Mouse (Mus musculus) limb, embryonic 13.5 days (tissue): Measurements from ENCODE around the gene Tmprss9. TPM values are rescaled to one million over a fixed set of nuclear protein-coding genes. Genes with fewer than 3 reads are reported as not detected.
A peak's percentile ranks its signal among the peaks of the same experiment; 100 is the strongest.

ENCODE experiments used
- ATAC-seq: fragments of 200-750 bp; cut with Nextera tagmentation; 2 replicates; pipeline ENCODE4 v1.8.0; 2017; ENCODE audit warnings: low read depth, moderate number of reproducible peaks, moderate TSS enrichment; ENCODE audit not compliant: low FRiP score
- H3K27ac ChIP-seq: fragments of 300-500 bp; sonication (generic); 2 replicates; pipeline ENCODE4 v1.5.1; 2015; ENCODE audit warnings: inconsistent platforms, mild to moderate bottlenecking, moderate library complexity
- H3K27me3 ChIP-seq: fragments of 300-500 bp; sonication (generic); 2 replicates; pipeline ENCODE4 v1.6.1; 2015; ENCODE audit warnings: mild to moderate bottlenecking, inconsistent platforms
- H3K36me3 ChIP-seq: fragments of 300-500 bp; sonication (generic); 2 replicates; pipeline ENCODE4 v1.6.1; 2015; ENCODE audit warnings: inconsistent platforms, mild to moderate bottlenecking, moderate library complexity
- H3K4me1 ChIP-seq: fragments of 300-500 bp; sonication (generic); 2 replicates; pipeline ENCODE4 v1.6.1; 2015; ENCODE audit warnings: inconsistent platforms
- H3K4me2 ChIP-seq: fragments of 300-500 bp; sonication (generic); replicated peaks from 2 replicates; pipeline ENCODE4 v1.6.1; 2015; ENCODE audit warnings: inconsistent platforms, mild to moderate bottlenecking, moderate library complexity
- H3K4me3 ChIP-seq: fragments of 300-500 bp; sonication (generic); 2 replicates; pipeline ENCODE4 v1.5.1; 2015; ENCODE audit warnings: moderate library complexity, mild to moderate bottlenecking, inconsistent platforms
- H3K9ac ChIP-seq: fragments of 300-500 bp; sonication (generic); 2 replicates; pipeline ENCODE4 v1.6.1; 2015; ENCODE audit warnings: mild to moderate bottlenecking, inconsistent platforms
- H3K9me3 ChIP-seq: fragments of 300-500 bp; sonication (generic); 2 replicates; pipeline ENCODE4 v1.6.1; 2016; ENCODE audit warnings: inconsistent platforms
- WGBS: fragments of 180-500 bp; shearing (Covaris S2); methylation state at CpG from one replicate; pipeline ENCODE4 v1.1.7; 2015; 5-methylcytosine and 5-hydroxymethylcytosine counted together
- polyA plus RNA-seq: library from polyadenylated mRNA; unstranded; fragments of >200 nt; fragmentation: Nextera tagmentation; extraction: Ambion mirVana; gene quantifications from 2 replicates; pipeline ENCODE4 v1.2.1, GENCODE M21; 2015

Tmprss9 gene
- polyA plus RNA-seq, 1 experiment from 2014 or later: 0.08 TPM

- Histone ChIP-seq H3K9me3 (no peaks in the 10 kb centered on the region), H3K4me1 (peaks cover 37% of the 10 kb centered on the region), H3K36me3 (peaks cover 18% of the 10 kb centered on the region), H3K27ac (no peak overlapping the region), H3K4me3 (peak overlapping the region; percentile 0; the same call in 1 of the 2 replicates), H3K4me2 (0 out of 2 replicates have a peak overlapping the region, but pooled peaks have one; percentile 4), H3K27me3 (peaks cover 24% of the 10 kb centered on the region), H3K9ac (no peak overlapping the region)
- WGBS: 71% methylated on average over 1 of the region's 1 CpGs
- no peak for ATAC-seq
Measured at GRCm38 (mm10) chr10:80829359-80830278, 42.0 kb upstream of the Tmprss9 start.

- no peaks in the 10 kb centered on the region for H3K9me3 ChIP-seq
- no peak for ATAC-seq
- H3K36me3 ChIP-seq: peaks cover 18% of the 10 kb centered on the region
- no peak overlapping the region for H3K27ac ChIP-seq
- H3K27me3 ChIP-seq: peaks cover 39% of the 10 kb centered on the region
- peak overlapping the region; percentile 11; the same call in 1 of the 2 replicates for H3K4me2 ChIP-seq
- H3K4me1 ChIP-seq: peaks cover 37% of the 10 kb centered on the region
- H3K4me3 ChIP-seq: no peak overlapping the region
- 5% methylated on average over 9 of the region's 9 CpGs for WGBS
- H3K9ac ChIP-seq: no peak overlapping the region
Measured at GRCm38 (mm10) chr10:80831136-80831535, 40.5 kb upstream of the Tmprss9 start.

GRCm38 (mm10) chr10:80832818-80833217, 38.8 kb upstream of the Tmprss9 start:
- Histone ChIP-seq H3K9ac (no peak overlapping the region), H3K4me1 (peaks cover 32% of the 10 kb centered on the region), H3K9me3 (no peaks in the 10 kb centered on the region), H3K27ac (no peak overlapping the region), H3K4me3 (no peak overlapping the region), H3K4me2 (no peak overlapping the region), H3K36me3 (peaks cover 18% of the 10 kb centered on the region), H3K27me3 (peaks cover 55% of the 10 kb centered on the region)
- no peak for ATAC-seq
- 74% methylated on average over 7 of the region's 7 CpGs for WGBS

- Histone ChIP-seq H3K27me3 (peaks cover 76% of the 10 kb centered on the region), H3K27ac (no peak overlapping the region), H3K9ac (no peak overlapping the region), H3K4me2 (0 out of 2 replicates have a peak overlapping the region, but pooled peaks have one; percentile 14), H3K9me3 (no peaks in the 10 kb centered on the region), H3K4me3 (peak overlapping the region; percentile 15; the same call in 1 of the 2 replicates), H3K4me1 (peaks cover 7% of the 10 kb centered on the region), H3K36me3 (peaks cover 2% of the 10 kb centered on the region)
- no peak for ATAC-seq
- 57% methylated on average over 30 of the region's 30 CpGs for WGBS
Measured at GRCm38 (mm10) chr10:80835617-80836016, 36.0 kb upstream of the Tmprss9 start.

GRCm38 (mm10) chr10:80836949-80837379, 34.7 kb upstream of the Tmprss9 start:
- H3K27me3 ChIP-seq: peaks cover 89% of the 10 kb centered on the region
- H3K4me3 ChIP-seq: no peak overlapping the region
- no peaks in the 10 kb centered on the region for H3K4me1 ChIP-seq
- no peak for ATAC-seq
- no peak overlapping the region for H3K9ac ChIP-seq
- no peak overlapping the region for H3K27ac ChIP-seq
- H3K36me3 ChIP-seq: no peaks in the 10 kb centered on the region
- 35% methylated on average over 7 of the region's 7 CpGs for WGBS
- no peak overlapping the region for H3K4me2 ChIP-seq
- no peaks in the 10 kb centered on the region for H3K9me3 ChIP-seq

GRCm38 (mm10) chr10:80837827-80838226, 33.8 kb upstream of the Tmprss9 start:
- H3K4me1 ChIP-seq: no peaks in the 10 kb centered on the region
- H3K27me3 ChIP-seq: peaks cover 92% of the 10 kb centered on the region
- no peak for ATAC-seq
- no peaks in the 10 kb centered on the region for H3K36me3 ChIP-seq
- peak overlapping the region; percentile 13; the same call in 1 of the 2 replicates for H3K9ac ChIP-seq
- 22% methylated on average over 2 of the region's 2 CpGs for WGBS
- no peak overlapping the region for H3K4me3 ChIP-seq
- no peaks in the 10 kb centered on the region for H3K9me3 ChIP-seq
- no peak overlapping the region for H3K4me2 ChIP-seq
- H3K27ac ChIP-seq: no peak overlapping the region

GRCm38 (mm10) chr10:80838346-80838912, 33.2 kb upstream of the Tmprss9 start:
- 62% methylated on average over 2 of the region's 2 CpGs for WGBS
- Histone ChIP-seq H3K4me3 (no peak overlapping the region), H3K9ac (0 out of 2 replicates have a peak overlapping the region, but pooled peaks have one; percentile 13), H3K4me1 (peaks cover under 1% of the 10 kb centered on the region), H3K27me3 (peaks cover 92% of the 10 kb centered on the region), H3K27ac (no peak overlapping the region), H3K36me3 (no peaks in the 10 kb centered on the region), H3K4me2 (no peak overlapping the region), H3K9me3 (no peaks in the 10 kb centered on the region)
- ATAC-seq: no peak

- Histone ChIP-seq H3K9ac (no peak overlapping the region), H3K27ac (no peak overlapping the region), H3K9me3 (no peaks in the 10 kb centered on the region), H3K4me2 (no peak overlapping the region), H3K4me1 (peaks cover 12% of the 10 kb centered on the region), H3K27me3 (peaks cover 92% of the 10 kb centered on the region), H3K36me3 (no peaks in the 10 kb centered on the region), H3K4me3 (no peak overlapping the region)
- 61% methylated on average over 6 of the region's 6 CpGs for WGBS
- no peak for ATAC-seq
Measured at GRCm38 (mm10) chr10:80839848-80840247, 31.8 kb upstream of the Tmprss9 start.

GRCm38 (mm10) chr10:80841685-80842084, 30.0 kb upstream of the Tmprss9 start:
- Histone ChIP-seq H3K27me3 (peaks cover 92% of the 10 kb centered on the region), H3K4me1 (peaks cover 12% of the 10 kb centered on the region), H3K27ac (no peak overlapping the region), H3K4me3 (no peak overlapping the region), H3K9me3 (no peaks in the 10 kb centered on the region), H3K9ac (no peak overlapping the region), H3K36me3 (no peaks in the 10 kb centered on the region), H3K4me2 (no peak overlapping the region)
- ATAC-seq: no peak
- WGBS: 76% methylated on average over 2 of the region's 2 CpGs

- 80% methylated on average over 15 of the region's 15 CpGs for WGBS
- H3K9ac ChIP-seq: no peak overlapping the region
- H3K27me3 ChIP-seq: peaks cover 87% of the 10 kb centered on the region
Measured at GRCm38 (mm10) chr10:80842334-80842733, 29.3 kb upstream of the Tmprss9 start.

GRCm38 (mm10) chr10:80843087-80843930, 28.3 kb upstream of the Tmprss9 start:
- ATAC-seq: no peak
- H3K27me3 ChIP-seq: peaks cover 78% of the 10 kb centered on the region
- peaks cover 12% of the 10 kb centered on the region for H3K4me1 ChIP-seq
- peak overlapping the region; percentile 68 for H3K9ac ChIP-seq
- peak overlapping the region; percentile 51 for H3K4me3 ChIP-seq
- no peak overlapping the region for H3K27ac ChIP-seq
- no peaks in the 10 kb centered on the region for H3K36me3 ChIP-seq
- WGBS: 9% methylated on average over 32 of the region's 32 CpGs
- peak overlapping the region; percentile 88 for H3K4me2 ChIP-seq
- H3K9me3 ChIP-seq: no peaks in the 10 kb centered on the region

More at GRCm38 (mm10) chr10:80842334-80842733, 29.3 kb upstream of the Tmprss9 start:
- H3K36me3 ChIP-seq: no peaks in the 10 kb centered on the region
- H3K4me2 ChIP-seq: no peak overlapping the region
- no peaks in the 10 kb centered on the region for H3K9me3 ChIP-seq
- peaks cover 12% of the 10 kb centered on the region for H3K4me1 ChIP-seq
- no peak for ATAC-seq
- no peak overlapping the region for H3K4me3 ChIP-seq
- H3K27ac ChIP-seq: no peak overlapping the region
